Mouse (Mus musculus) E14TG2a.4 (cell line): Measurements from ENCODE around the gene Basp1.

Experiments
- CTCF ChIP-seq: conservative IDR thresholded peaks from 2 replicates; pipeline ENCODE4 v1.5.1; 2014; ENCODE audit warnings: low read length
- POU5F1 ChIP-seq: IDR thresholded peaks from 2 replicates; pipeline ENCODE4 v1.6.1; 2014; ENCODE audit warnings: low read length, borderline replicate concordance

- no peak for TF ChIP-seq POU5F1
- TF ChIP-seq CTCF: no peak
These were observed 40.0 kb upstream of the Basp1 start for GRCm38 (mm10) chr15:25453538-25453937.
